Mouse (Mus musculus) frontal cortex, adult 2 months (tissue): ENCODE measurements around the gene Zfp53. TPM values are rescaled to one million over a fixed set of nuclear protein-coding genes. Genes with fewer than 3 reads are reported as not detected.

ENCODE experiments used
- DNase-seq, 2 experiments: peaks; one replicate each; pipeline ENCODE4 v3.0.0; 2022; ENCODE audit warnings: low spot score in 1 of 2; ENCODE audit errors: extremely low spot score in 1 of 2
- polyA plus RNA-seq: library from polyadenylated mRNA; depleted of rRNA; stranded (reverse); fragments of >200 nt; gene quantifications from 2 replicates; pipeline ENCODE4 v1.2.3, GENCODE M21; 2012; rRNA removed

The Zfp53 gene
- polyA plus RNA-seq, 1 experiment = 3.5 TPM

GRCm38 (mm10) chr17:21517130-21517671, 28.4 kb downstream of the Zfp53 start:
- DNase-seq = no peak

- no peak for DNase-seq
Observed at GRCm38 (mm10) chr17:21526270-21526669, 37.5 kb downstream of the Zfp53 start.

GRCm38 (mm10) chr17:21530645-21531330, 42.0 kb downstream of the Zfp53 start:
- DNase-seq = no peak

- DNase-seq = peak in 1 of 2 experiments; percentile 19
Observed at GRCm38 (mm10) chr17:21531621-21532020, 42.8 kb downstream of the Zfp53 start.

- DNase-seq = peak; percentile 72 to 82
Observed at GRCm38 (mm10) chr17:21532101-21532951, 43.5 kb downstream of the Zfp53 start.

- no peak for DNase-seq
Observed at GRCm38 (mm10) chr17:21533961-21534360, 45.2 kb downstream of the Zfp53 start.

- DNase-seq = peak; percentile 69 to 94
Observed at GRCm38 (mm10) chr17:21534460-21535095, 45.8 kb downstream of the Zfp53 start.

GRCm38 (mm10) chr17:21535096-21536001, 46.6 kb downstream of the Zfp53 start, which contains the start of gene Zfp52:
TSS of gene Zfp52 (plus strand) at chr17:21535539.
- DNase-seq = peak; percentile 63 to 75

- no peak for DNase-seq
Observed at GRCm38 (mm10) chr17:21536096-21536495, 47.3 kb downstream of the Zfp53 start.

GRCm38 (mm10) chr17:21536676-21537075, 47.9 kb downstream of the Zfp53 start:
- no peak for DNase-seq

GRCm38 (mm10) chr17:21557831-21558230, 69.0 kb downstream of the Zfp53 start:
- DNase-seq = no peak

Other genes starting within 250 kb of the Zfp53 start
- gene Vmn1r235, start 232.6 kb upstream of the Zfp53 start, polyA plus RNA-seq = not detected in 2 replicates
- gene Vmn1r236, start 206.1 kb upstream of the Zfp53 start, polyA plus RNA-seq = not detected in 2 replicates
- gene Vmn1r237, start 177.1 kb upstream of the Zfp53 start, polyA plus RNA-seq = not detected in 2 replicates
- gene Zfp677, start 105.2 kb upstream of the Zfp53 start, polyA plus RNA-seq = 1.4 and 2.0 TPM in 2 replicates
- gene Zfp54, start 65.8 kb upstream of the Zfp53 start, polyA plus RNA-seq = 0.74 and 1.3 TPM in 2 replicates
- 3.0 and 4.2 TPM in 2 replicates for gene Zfp51, start 38.6 kb upstream of the Zfp53 start, polyA plus RNA-seq
- 2.8 and 3.4 TPM in 2 replicates for gene Zfp52, start 46.5 kb downstream of the Zfp53 start, polyA plus RNA-seq
- gene Zfp948, start 78.0 kb downstream of the Zfp53 start, polyA plus RNA-seq = 10.0 and 12.3 TPM in 2 replicates
- 6.3 and 7.6 TPM in 2 replicates for gene Zfp983, start 161.6 kb downstream of the Zfp53 start, polyA plus RNA-seq
- 6.7 and 9.1 TPM in 2 replicates for gene Gm10226, start 202.9 kb downstream of the Zfp53 start, polyA plus RNA-seq
- gene Zfp760, start 218.7 kb downstream of the Zfp53 start, polyA plus RNA-seq = 6.5 and 7.2 TPM in 2 replicates
- 3.4 and 4.1 TPM in 2 replicates for gene Zfp229, start 241.8 kb downstream of the Zfp53 start, polyA plus RNA-seq